Mouse (Mus musculus): ENCODE measurements around the gene Trim47. TPM values are rescaled to one million over a fixed set of nuclear protein-coding genes. Genes with fewer than 3 reads are reported as not detected.

Trim47 gene
- total and polyA plus RNA-seq, 2 experiments from 2014 or later = 9.0 to 16.8 TPM

- H3K9me3 ChIP-seq (ENCODE audit: low read length) = no peaks in the 10 kb centered on the region
- no peaks in the 10 kb centered on the region for H3K4me1 ChIP-seq (ENCODE audit: insufficient read depth, low read length)
- DNase-seq (ENCODE audit: low spot score) (no peak), ATAC-seq (ENCODE audit: low FRiP score) (no peak)
- no peak for TF ChIP-seq CTCF (IDR thresholded peaks at IDR 0.05)
- no peak overlapping the region for H3K27ac ChIP-seq (ENCODE audit: low read depth, low read length)
- no peak overlapping the region for H3K4me3 ChIP-seq (ENCODE audit: low read depth, low read length)
- peaks cover 89% of the 10 kb centered on the region for H3K36me3 ChIP-seq (ENCODE audit: insufficient read depth, low read length)
- H3K27me3 ChIP-seq (ENCODE audit: insufficient read depth, low read length) = no peaks in the 10 kb centered on the region
- 91% methylated on average over 4 of the region's 4 CpGs for WGBS
- H3K9ac ChIP-seq (replicated peaks; ENCODE audit: low read length, poor library complexity, severe bottlenecking) = no peak overlapping the region
- H3K4me2 ChIP-seq (ENCODE audit: low read depth, low read length, poor library complexity, severe bottlenecking) = no peak overlapping the region
Measured at GRCm38 (mm10) chr11:116057237-116057881, 69.7 kb downstream of the Trim47 start.

GRCm38 (mm10) chr11:116055873-116056272 is 71.1 kb downstream of the Trim47 start:
- no peak for TF ChIP-seq CTCF (IDR thresholded peaks at IDR 0.05)
- Histone ChIP-seq H3K4me3 (ENCODE audit: low read depth, low read length) (no peak overlapping the region), H3K9me3 (ENCODE audit: low read length) (no peaks in the 10 kb centered on the region), H3K27ac (ENCODE audit: low read depth, low read length) (no peak overlapping the region), H3K4me1 (ENCODE audit: insufficient read depth, low read length) (no peaks in the 10 kb centered on the region), H3K27me3 (ENCODE audit: insufficient read depth, low read length) (no peaks in the 10 kb centered on the region), H3K4me2 (ENCODE audit: low read depth, low read length, poor library complexity, severe bottlenecking) (no peak overlapping the region), H3K9ac (replicated peaks; ENCODE audit: low read length, poor library complexity, severe bottlenecking) (no peak overlapping the region), H3K36me3 (ENCODE audit: insufficient read depth, low read length) (peaks cover 87% of the 10 kb centered on the region)
- DNase-seq (ENCODE audit: low spot score) (no peak), ATAC-seq (ENCODE audit: low FRiP score) (no peak)
- 93% methylated on average over 11 of the region's 11 CpGs for WGBS

Other genes with a start within 250 kb of the Trim47 start
- not detected in 2 replicates for gene Smim5, start 227.2 kb downstream of the Trim47 start, total RNA-seq (2014; rRNA removed)
- gene Smim5, start 227.2 kb downstream of the Trim47 start, polyA plus RNA-seq (2015; fragmentation: Nextera tagmentation; extraction: Ambion mirVana) = 1.3 and 1.5 TPM in 2 replicates
- not detected in 2 replicates for gene Smim6, start 215.2 kb downstream of the Trim47 start, total RNA-seq (2014; rRNA removed)
- 0.26 TPM in 1 of 2 replicates, not detected in the other for gene Smim6, start 215.2 kb downstream of the Trim47 start, polyA plus RNA-seq (2015; fragmentation: Nextera tagmentation; extraction: Ambion mirVana)
- 44.3 and 46.4 TPM in 2 replicates for gene Sap30bp, start 193.9 kb downstream of the Trim47 start, total RNA-seq (2014; rRNA removed)
- 43.3 and 54.3 TPM in 2 replicates for gene Sap30bp, start 193.9 kb downstream of the Trim47 start, polyA plus RNA-seq (2015; fragmentation: Nextera tagmentation; extraction: Ambion mirVana)
- gene Recql5, start 193.7 kb downstream of the Trim47 start, total RNA-seq (2014; rRNA removed) = 18.9 and 20.4 TPM in 2 replicates
- 8.0 and 10.5 TPM in 2 replicates for gene Recql5, start 193.7 kb downstream of the Trim47 start, polyA plus RNA-seq (2015; fragmentation: Nextera tagmentation; extraction: Ambion mirVana)
- 2.2 and 3.0 TPM in 2 replicates for gene Itgb4, start 152.5 kb downstream of the Trim47 start, total RNA-seq (2014; rRNA removed)
- gene Itgb4, start 152.5 kb downstream of the Trim47 start, polyA plus RNA-seq (2015; fragmentation: Nextera tagmentation; extraction: Ambion mirVana) = 1.0 and 1.2 TPM in 2 replicates
- 36.3 and 44.0 TPM in 2 replicates for gene Galk1, start 114.5 kb downstream of the Trim47 start, total RNA-seq (2014; rRNA removed)
- 47.7 and 49.5 TPM in 2 replicates for gene Galk1, start 114.5 kb downstream of the Trim47 start, polyA plus RNA-seq (2015; fragmentation: Nextera tagmentation; extraction: Ambion mirVana)
- 568 and 792 TPM in 2 replicates for gene H3f3b, start 99.2 kb downstream of the Trim47 start, total RNA-seq (2014; rRNA removed)
- gene H3f3b, start 99.2 kb downstream of the Trim47 start, polyA plus RNA-seq (2015; fragmentation: Nextera tagmentation; extraction: Ambion mirVana) = 2,143 and 2,254 TPM in 2 replicates
- gene Unk, start 96.9 kb downstream of the Trim47 start, total RNA-seq (2014; rRNA removed) = 45.2 and 55.1 TPM in 2 replicates
- gene Unk, start 96.9 kb downstream of the Trim47 start, polyA plus RNA-seq (2015; fragmentation: Nextera tagmentation; extraction: Ambion mirVana) = 25.5 and 26.7 TPM in 2 replicates
- 0.22 and 0.71 TPM in 2 replicates for gene Unc13d, start 49.2 kb downstream of the Trim47 start, total RNA-seq (2014; rRNA removed)
- gene Unc13d, start 49.2 kb downstream of the Trim47 start, polyA plus RNA-seq (2015; fragmentation: Nextera tagmentation; extraction: Ambion mirVana) = 0.67 and 0.77 TPM in 2 replicates
- gene Wbp2, start 40.2 kb downstream of the Trim47 start, total RNA-seq (2014; rRNA removed) = 119 and 150 TPM in 2 replicates
- gene Wbp2, start 40.2 kb downstream of the Trim47 start, polyA plus RNA-seq (2015; fragmentation: Nextera tagmentation; extraction: Ambion mirVana) = 254 and 267 TPM in 2 replicates
- 5.7 and 7.6 TPM in 2 replicates for gene Trim65, start 3.9 kb upstream of the Trim47 start, total RNA-seq (2014; rRNA removed)
- gene Trim65, start 3.9 kb upstream of the Trim47 start, polyA plus RNA-seq (2015; fragmentation: Nextera tagmentation; extraction: Ambion mirVana) = 2.3 TPM in 2 replicates
- gene Mrpl38, start 11.7 kb upstream of the Trim47 start, total RNA-seq (2014; rRNA removed) = 74.3 and 100 TPM in 2 replicates
- gene Mrpl38, start 11.7 kb upstream of the Trim47 start, polyA plus RNA-seq (2015; fragmentation: Nextera tagmentation; extraction: Ambion mirVana) = 77.0 and 78.7 TPM in 2 replicates
- gene Fbf1, start 41.0 kb upstream of the Trim47 start, total RNA-seq (2014; rRNA removed) = 82.2 and 83.0 TPM in 2 replicates
- gene Fbf1, start 41.0 kb upstream of the Trim47 start, polyA plus RNA-seq (2015; fragmentation: Nextera tagmentation; extraction: Ambion mirVana) = 38.6 and 43.7 TPM in 2 replicates
- gene Ten1, start 71.6 kb upstream of the Trim47 start, total RNA-seq (2014; rRNA removed) = 54.2 and 60.5 TPM in 2 replicates
- gene Ten1, start 71.6 kb upstream of the Trim47 start, polyA plus RNA-seq (2015; fragmentation: Nextera tagmentation; extraction: Ambion mirVana) = 91.2 and 101 TPM in 2 replicates
- 110 and 116 TPM in 2 replicates for gene Acox1, start 71.8 kb upstream of the Trim47 start, total RNA-seq (2014; rRNA removed)
- 66.1 and 69.2 TPM in 2 replicates for gene Acox1, start 71.8 kb upstream of the Trim47 start, polyA plus RNA-seq (2015; fragmentation: Nextera tagmentation; extraction: Ambion mirVana)
- 3.3 and 4.9 TPM in 2 replicates for gene Evpl, start 110.9 kb upstream of the Trim47 start, total RNA-seq (2014; rRNA removed)
- gene Evpl, start 110.9 kb upstream of the Trim47 start, polyA plus RNA-seq (2015; fragmentation: Nextera tagmentation; extraction: Ambion mirVana) = 1.9 and 2.3 TPM in 2 replicates
- gene Srp68, start 147.0 kb upstream of the Trim47 start, total RNA-seq (2014; rRNA removed) = 17.7 and 27.3 TPM in 2 replicates
- gene Srp68, start 147.0 kb upstream of the Trim47 start, polyA plus RNA-seq (2015; fragmentation: Nextera tagmentation; extraction: Ambion mirVana) = 47.9 and 50.9 TPM in 2 replicates
- 0.47 TPM in 1 of 2 replicates, not detected in the other for gene Galr2, start 153.7 kb upstream of the Trim47 start, total RNA-seq (2014; rRNA removed)
- gene Galr2, start 153.7 kb upstream of the Trim47 start, polyA plus RNA-seq (2015; fragmentation: Nextera tagmentation; extraction: Ambion mirVana) = 0.36 and 0.54 TPM in 2 replicates
- 81.0 and 101 TPM in 2 replicates for gene Exoc7, start 180.0 kb upstream of the Trim47 start, total RNA-seq (2014; rRNA removed)
- gene Exoc7, start 180.0 kb upstream of the Trim47 start, polyA plus RNA-seq (2015; fragmentation: Nextera tagmentation; extraction: Ambion mirVana) = 144 and 149 TPM in 2 replicates
- 24.1 and 37.5 TPM in 2 replicates for gene Foxj1, start 208.2 kb upstream of the Trim47 start, total RNA-seq (2014; rRNA removed)
- 9.6 and 12.1 TPM in 2 replicates for gene Foxj1, start 208.2 kb upstream of the Trim47 start, polyA plus RNA-seq (2015; fragmentation: Nextera tagmentation; extraction: Ambion mirVana)

All from midbrain, postnatal 0 days (tissue).